Mouse (Mus musculus) gastrocnemius, postnatal 36 days (tissue): Measurements from ENCODE around the gene Tnni1. TPM values are rescaled to one million over a fixed set of nuclear protein-coding genes. Genes with fewer than 3 reads are reported as not detected.

Experiments
- DNase-seq, 2 experiments: peaks; one replicate each; pipeline ENCODE4 v3.0.0; 2022
- intact Hi-C: fragments of 180-260 bp; cut with DNase I; formaldehyde crosslinking; loops from one replicate; pipeline ENCODE4 v1.15.1; 2025
- total RNA-seq, 2 experiments: library from RNA; stranded (reverse); gene quantifications; 2 replicates each; pipeline ENCODE4 v1.2.3; 2021

Tnni1 gene
- total RNA-seq, 2 experiments from 2014 or later = 69.4 to 433 TPM

DNA sequence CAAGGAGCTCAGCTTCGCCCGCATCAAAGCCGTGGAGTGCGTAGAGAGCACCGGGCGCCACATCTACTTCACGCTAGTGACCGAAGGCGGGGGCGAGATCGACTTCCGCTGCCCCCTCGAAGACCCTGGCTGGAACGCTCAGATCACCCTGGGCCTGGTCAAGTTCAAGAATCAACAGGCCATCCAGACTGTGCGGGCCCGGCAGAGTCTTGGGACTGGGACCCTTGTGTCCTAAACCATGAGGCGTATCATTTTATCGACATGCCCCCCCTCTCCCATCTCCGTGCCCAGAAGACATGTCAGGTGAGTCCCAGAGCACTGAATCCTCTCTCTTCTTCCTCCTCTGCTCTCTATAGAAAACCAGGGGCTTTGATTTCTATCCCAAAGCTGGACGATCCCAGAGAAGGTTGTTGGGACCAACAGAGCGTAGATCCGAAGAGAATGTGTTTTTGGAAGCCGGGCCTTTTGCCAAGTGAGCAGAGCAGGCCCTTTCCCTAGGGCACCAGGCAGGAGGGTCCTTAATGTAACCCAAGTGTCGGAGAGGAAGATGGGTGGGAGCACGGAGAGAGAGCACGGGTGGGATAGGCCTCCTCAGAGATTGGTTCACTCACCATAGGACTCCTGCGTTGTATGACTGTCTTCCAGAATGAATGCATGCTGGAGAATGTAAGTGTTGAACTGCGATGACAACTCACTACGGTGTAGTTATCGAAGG, 12.5 kb upstream of the Tnni1 start:
- DNase-seq = no peak
- intact Hi-C loops = no loop called here

DNA sequence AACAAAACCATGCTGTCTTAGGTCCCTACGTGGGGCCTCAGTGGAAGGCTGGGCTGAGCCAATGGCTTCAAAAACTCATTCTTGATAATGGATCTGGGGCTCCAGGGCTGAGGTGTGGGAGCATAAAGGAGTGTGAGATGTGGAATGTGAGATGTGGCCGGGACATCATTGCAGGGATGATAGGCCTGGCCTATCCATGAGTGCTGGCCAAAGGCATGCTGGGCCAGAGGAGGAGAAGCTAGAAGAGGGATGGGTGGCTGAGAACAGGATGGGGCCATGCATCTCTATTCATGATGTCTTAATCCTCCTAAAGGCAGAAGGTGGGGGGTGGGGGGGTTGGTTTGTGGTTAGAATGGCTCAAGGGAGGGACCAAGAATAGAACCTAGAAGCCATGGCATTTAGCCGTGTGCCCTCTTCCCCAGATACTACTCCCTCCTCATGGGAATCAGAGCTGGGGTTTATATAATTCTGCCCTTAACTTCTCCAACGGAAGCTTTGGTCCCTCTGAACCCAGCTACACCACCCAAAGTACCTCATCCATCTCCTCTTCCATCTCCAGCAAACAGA, 11.8 kb upstream of the Tnni1 start:
- intact Hi-C loops = no loop called here
- no peak for DNase-seq

DNA sequence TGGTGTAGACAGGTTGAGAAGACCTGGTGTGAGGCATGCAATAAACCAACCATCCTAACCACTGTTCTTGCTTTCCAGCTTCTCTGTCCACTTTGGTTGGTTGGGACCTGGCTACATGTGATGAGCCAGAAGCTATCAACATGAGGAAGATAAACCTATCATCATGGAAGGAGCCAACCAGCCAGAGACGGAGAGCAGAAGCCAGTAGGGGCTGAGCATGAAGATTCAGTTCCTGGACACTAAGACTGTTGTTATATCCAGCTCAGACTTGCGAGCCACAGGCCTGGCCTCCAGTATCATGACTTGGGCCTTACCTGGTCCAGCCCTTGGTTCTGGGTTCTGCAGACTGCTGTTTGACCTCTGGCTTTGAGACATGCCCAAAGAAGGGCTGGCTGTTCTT, 10.8 kb upstream of the Tnni1 start:
- DNase-seq = no peak
- intact Hi-C loops = no loop called here

DNA sequence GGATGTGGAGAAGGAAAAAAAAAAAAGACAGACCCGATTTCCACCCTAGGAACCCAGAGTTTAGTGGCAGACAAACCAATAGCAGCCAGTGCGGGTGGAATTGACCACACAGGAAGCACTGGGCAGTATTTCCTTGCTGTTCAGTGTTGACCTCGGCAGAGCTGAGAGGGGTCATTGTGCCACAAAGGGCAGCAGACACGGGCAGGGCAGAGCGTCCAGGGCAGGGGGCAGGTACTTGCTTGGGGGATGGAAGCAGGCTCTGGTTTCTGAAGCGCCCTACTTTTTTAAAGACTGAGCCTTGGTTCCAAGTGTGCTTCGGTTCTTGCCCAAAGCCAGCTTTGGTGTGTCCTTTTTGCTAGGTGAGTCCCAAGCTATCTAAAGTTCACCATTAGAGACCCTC, 9.0 kb upstream of the Tnni1 start:
- no peak for DNase-seq
- intact Hi-C loops = no loop called here

DNA sequence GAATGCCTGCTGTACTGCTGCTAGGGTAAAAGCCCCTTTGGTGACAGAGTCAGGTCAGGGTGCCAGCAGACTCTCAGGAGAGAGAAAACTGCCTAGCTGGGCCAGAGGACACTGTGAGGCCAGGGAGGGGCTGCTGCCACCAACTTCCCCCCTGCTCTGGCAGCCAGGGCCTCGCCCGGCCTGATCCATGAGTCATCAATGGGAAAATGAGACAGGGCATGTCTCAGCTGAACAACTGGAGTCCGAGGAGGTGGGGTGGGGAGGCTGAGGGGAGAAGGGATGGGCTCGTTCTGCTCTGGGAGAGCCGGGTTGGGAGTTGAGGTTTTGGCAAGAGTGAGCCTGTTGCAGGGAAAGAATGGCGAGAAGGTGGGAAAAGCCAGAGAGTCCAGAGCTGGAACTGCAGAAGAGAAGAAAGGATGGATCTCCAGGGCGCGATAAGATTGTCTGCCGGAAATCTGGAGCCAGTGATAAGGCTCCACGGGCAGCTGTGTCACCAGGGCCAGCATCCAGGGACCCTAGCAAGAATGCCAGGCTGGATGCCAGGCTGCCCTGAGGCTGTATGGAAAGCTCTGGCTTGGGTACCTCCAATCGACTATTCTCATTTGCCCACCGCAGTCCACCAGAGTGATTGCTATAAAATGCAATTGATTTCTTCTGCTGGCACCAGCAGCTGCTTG, 8.2 kb upstream of the Tnni1 start:
- intact Hi-C loops = no loop called here
- peak in 1 of 2 experiments; percentile 65 for DNase-seq

DNA sequence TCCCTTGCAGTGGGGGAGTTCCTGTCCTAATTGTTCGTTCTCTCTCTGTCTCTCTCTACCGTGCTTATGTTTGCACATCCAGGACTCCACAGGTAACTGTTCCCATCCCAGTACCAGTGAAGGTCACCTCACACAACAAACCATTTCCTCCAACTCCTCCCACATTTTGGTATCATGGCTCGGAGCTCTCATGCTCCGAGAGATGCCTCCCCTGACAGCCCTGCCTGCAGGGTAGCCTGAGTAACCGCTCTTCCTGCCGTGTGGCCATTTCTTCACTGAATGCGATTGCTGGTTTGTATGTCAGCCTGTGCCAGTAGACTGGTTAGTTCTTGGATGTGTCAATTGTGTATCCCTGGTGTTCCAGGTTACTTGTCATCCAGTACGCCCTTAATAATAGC, 7.7 kb upstream of the Tnni1 start:
- DNase-seq = no peak
- intact Hi-C loops = no loop called here

DNA sequence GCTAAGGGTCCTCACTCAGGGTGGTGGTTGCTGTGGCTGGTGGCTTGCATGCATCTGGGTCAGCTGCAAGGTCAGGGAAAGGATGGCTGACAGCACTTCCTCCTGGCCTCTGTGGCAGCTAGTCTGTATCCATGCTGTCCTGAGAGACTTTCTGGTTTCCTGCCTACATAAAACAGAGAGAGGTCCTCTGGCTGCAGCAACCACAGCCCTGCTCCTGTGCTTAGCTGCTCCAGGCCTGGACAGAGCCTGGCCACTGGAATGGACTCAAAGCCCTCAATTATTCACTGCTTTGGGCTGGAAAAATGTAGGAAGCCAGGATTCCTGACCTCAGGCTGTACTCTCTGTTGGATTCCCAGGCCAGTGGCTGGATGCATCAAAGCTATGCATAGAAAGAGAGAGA, 2.6 kb upstream of the Tnni1 start:
- intact Hi-C loops = no loop called here
- no peak for DNase-seq

DNA sequence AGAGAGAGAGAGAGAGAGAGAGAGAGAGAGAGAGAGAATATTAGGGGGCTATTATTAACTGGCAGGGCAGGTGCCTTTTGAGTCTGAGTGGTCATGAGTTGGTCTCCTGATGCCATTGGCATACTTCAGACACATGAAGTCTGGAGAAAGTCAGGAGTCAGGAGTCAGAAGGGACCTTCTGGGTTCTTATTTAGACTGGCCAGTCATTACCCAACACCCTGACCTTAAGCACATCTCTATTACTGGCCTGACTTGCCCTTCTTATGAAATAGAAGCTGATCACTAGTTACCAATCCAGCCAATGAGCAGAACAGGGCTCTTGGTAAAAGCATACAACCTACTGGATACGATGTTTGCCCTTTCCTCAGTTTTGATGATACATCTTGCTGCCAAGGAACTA, 2.2 kb upstream of the Tnni1 start:
- intact Hi-C loops = no loop called here
- DNase-seq = no peak

DNA sequence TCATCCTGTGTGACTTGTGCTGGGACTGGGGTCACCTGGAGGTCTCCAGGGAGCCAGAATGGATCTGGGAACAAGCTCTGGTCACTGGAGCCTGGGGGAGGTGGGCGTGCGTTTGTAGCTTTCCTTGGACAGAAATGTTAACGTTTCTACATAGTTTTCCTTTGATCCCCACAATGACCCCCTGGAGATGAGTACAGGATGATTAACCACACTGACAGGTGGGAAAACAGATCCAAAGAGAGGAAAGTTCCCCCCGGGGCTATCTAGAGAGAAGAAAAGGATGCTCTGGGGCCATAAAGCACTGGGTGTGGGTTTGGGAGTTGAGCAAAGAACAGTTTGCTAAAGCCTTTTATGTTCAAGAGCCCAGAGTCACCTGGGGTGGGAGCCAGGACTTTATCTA, 1.4 kb downstream of the Tnni1 start:
- intact Hi-C loops = loop anchor here (1.0 to 2.0 kb wide), 2 partner anchors 27 to 62 kb away; no protein-coding TSS in a partner anchor
- DNase-seq = no peak

DNA sequence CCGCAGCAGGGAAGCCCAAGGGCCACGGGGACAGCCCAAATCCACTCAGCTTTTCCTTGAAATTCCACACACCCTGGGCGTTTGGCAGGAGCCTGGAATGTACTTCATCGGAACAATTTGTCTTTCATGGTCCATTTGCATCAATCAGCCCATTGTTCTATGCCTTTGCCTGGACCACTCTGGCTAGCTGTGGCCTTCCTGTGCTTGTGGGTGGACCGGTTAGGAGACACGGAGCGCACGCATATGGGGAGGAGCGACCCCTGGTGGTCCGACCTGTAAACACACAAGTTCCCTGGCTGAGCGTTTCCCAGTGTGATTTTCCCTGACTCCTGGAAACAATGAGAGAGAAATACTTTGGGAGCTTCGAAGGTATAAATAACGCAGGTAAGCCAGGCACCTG, 2.0 kb downstream of the Tnni1 start:
- DNase-seq = peak; percentile 71 to 75
- intact Hi-C loops = loop anchor here (1.0 to 2.0 kb wide), 2 partner anchors 28 to 62 kb away; no protein-coding TSS in a partner anchor

DNA sequence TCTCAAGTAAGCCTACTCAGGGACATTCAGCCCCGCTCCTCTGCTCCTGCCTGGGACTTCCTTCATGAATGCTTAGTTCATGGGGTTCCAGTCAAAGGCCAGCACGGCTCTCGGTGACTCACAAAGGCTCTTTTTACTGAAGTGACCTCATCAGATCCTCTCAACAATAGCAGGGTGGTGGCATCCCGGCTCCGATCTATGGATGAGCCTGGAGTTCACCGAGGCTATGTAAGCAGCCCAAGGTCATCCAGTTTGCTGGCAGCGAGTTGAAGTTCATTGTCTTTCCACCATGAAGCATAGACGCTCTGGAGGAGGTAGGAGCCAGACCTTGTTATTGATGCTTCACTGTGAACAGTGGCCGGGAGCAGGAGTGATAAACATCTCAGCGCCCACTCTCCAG, 3.6 kb downstream of the Tnni1 start:
- DNase-seq = no peak
- intact Hi-C loops = no loop called here

DNA sequence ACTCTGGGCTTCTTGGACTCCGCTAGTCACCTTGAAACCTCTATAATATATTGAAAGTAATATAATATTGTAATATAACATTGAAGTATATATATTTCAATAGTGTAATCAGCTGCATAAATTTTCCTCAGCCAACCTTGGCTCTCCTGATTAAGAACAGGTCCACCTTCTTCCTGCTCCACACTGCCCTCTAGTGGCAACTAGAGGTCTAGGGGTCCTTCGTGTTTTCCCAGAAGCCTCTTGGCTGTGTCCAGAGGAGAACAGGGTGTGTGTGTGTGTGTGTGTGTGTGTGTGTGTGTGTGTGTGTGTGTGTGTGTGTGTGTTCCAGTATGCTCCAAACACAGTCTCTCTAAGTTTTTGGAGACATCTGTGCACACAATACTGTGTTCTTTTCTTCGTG, 8.6 kb downstream of the Tnni1 start:
- intact Hi-C loops = no loop called here

DNA sequence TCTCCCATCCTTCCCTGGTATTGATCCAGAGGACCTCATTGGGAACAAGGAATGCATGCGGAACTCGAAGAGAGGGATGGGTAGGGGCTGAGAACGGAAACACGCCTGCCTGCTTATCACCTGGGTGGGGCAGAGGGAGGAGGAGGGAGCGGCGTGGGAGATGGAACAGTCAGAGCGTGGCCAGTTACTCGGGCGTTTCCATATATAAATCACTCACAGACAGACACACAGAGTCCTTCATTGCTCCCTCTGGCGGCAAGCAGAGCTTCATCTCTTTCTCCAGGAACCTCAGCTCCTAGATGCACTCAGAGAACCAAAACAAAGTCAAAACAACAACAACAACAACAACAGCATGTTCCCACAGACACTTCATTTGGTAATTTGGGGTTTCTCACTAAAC, 9.5 kb downstream of the Tnni1 start:
- intact Hi-C loops = no loop called here

More for the DNA sequence above, 8.6 kb downstream of the Tnni1 start:
- peak in 1 of 2 experiments; percentile 73 for DNase-seq

DNA sequence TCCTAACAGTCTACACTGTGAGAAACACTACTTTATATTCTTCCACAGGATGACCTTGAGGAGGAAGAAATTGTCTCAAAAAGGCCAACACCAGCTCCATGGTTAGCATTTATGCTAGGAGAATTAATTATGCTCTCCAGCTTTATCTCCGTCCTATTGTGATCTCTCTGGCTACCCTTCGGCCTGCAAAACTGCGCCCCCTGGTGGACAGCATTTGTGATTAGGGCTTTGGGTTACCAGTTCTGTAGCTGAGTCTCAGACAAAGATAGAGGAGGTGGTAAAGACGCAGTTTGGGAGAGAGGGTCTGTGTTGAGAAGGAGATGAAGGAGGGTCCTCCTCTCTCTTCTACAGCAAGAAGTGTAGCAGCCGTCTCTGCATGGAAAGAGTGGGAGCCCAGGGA, 10.6 kb downstream of the Tnni1 start:
- DNase-seq = peak in 1 of 2 experiments; percentile 65
- intact Hi-C loops = no loop called here

More for the DNA sequence above, 9.5 kb downstream of the Tnni1 start:
- DNase-seq = no peak

DNA sequence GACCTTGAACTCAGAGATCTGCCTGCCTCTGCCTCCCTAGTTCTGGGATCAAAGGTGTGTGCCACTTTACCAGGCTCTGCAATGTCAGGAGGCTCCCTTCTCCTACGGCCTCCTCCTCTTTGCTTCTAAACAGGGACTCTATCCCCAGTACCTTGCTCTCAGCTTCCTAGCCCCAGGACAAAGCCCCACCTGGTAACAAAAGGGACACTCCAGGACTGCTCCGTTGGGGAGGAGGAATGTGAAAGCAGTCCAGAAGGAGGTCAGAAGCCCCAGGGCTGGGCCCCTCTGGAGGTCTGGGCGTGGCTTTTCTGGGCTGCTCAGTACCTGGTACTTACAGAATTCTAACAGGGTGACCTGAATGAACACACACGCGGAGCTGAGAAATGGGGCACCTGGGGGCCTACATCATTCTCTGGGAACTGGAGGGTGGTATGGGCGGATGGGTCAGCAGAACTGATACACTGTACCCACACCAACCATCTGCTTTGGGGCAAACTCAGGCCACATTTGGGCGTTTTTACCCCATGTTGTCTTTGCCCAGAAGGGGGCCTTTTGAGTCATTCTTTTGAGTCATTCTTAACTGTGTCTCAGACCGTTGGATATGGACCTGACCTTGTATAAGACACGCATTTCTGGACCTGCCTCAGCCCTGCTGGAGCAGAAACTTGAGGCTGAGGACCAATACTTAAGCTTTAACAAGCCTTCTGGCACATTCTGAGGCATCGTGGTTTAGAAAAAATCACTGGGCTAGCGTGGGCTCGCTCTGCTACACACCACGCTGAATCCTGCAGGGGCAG, 13.1 kb downstream of the Tnni1 start:
- no peak for DNase-seq
- intact Hi-C loops = no loop called here

DNA sequence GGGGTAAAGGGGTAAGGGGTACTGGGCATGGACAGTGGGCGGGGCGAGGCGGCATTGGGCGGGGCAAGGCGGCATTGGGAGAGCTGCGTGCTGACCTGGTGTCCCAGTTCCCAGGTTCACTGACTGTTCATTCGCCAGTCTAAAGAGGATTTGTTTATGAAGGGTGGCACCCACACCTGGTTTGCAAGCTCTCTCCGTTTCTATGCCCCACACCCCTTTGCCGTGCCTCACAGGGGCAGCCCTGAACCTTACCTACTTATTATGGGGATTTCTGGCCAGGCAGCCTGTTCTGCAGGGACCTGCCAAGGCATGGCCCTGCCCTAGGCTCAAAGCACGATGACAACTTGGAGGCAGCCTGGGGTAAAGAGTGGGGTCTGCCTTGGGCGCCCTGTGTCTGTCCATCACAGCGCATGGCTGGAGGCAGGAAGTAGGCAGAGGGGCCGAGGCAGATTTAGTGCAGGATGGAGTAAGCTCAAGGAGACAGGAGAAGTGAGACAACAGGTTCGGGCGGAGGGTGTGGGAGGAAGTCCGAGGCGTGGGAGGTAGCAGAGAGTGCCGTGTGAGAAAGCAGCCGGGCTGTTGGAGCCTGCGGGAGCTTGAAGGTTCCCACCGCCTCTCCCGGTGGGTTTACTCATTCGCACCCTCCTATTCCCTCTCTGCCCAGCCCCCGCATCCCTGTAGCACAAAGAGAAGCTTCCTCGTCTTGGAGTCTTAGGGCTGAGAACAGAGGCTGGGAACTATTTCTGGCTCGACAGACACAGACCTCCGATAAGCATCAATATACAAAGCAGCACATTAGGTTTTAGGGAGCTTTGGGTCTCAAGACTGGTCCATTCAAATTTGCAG, 14.4 kb downstream of the Tnni1 start:
- no peak for DNase-seq
- intact Hi-C loops = no loop called here

DNA sequence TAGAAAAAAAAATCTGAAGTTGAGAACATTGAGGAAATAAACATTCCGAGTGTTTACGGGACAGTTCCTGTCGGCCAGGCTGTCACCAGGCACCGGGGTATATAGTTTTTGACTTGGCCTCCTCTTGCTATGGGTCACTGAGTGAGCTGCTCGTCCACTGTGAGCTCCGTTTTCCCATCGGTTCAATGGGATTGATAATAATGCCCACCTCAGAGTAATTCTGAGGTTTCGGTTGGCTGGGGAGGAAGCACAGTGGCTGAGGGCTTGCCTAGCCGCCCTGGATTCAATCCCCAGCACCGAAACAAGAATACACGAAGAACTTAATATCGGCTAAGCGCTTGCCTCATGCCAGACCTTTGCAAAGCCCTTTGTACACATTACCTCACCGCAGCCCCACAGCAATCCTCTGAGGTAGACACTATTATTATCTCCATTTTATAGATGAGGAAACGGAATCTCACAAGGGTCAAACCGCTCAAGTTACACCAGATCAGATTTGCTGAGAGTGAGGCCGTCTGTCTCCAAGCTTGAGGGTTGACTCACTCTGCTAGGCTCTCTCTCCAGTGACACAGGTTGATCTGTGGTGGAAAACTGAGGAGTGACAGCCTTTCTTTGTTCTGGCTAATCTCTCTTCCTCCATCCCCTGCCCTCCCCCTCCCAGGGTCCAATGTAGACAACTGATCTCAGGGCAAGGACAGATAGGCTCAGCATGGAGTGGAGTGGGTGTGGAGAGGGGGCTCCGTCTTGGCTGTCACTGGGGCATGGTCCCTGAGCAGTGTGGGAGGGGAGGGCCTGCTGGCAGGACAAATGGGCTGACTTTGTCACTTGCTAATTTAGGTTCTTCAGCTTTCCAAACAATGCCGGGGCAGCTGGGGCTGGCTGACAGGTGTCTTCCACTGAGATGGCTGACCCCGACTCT, 15.2 kb downstream of the Tnni1 start:
- intact Hi-C loops = no loop called here
- no peak for DNase-seq

DNA sequence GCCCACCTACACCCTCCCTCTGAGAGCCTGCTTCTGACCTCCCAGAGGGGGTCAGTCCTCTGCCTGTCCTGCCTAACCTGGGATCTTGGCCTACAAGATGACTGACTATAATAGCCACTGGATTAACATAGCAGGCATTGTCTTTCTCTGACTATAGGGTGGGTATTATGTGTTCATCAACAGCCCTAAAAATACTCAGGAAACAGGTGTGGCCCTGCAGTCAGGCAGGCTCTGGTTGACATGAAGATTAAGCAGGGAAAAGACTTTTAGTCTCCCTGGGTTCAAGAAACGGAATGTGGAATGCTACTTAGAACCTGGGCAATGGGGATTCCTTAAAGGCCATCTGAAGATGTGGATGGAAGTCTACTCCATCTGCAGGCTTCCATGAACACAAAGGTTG, 19.3 kb downstream of the Tnni1 start:
- DNase-seq = no peak

DNA sequence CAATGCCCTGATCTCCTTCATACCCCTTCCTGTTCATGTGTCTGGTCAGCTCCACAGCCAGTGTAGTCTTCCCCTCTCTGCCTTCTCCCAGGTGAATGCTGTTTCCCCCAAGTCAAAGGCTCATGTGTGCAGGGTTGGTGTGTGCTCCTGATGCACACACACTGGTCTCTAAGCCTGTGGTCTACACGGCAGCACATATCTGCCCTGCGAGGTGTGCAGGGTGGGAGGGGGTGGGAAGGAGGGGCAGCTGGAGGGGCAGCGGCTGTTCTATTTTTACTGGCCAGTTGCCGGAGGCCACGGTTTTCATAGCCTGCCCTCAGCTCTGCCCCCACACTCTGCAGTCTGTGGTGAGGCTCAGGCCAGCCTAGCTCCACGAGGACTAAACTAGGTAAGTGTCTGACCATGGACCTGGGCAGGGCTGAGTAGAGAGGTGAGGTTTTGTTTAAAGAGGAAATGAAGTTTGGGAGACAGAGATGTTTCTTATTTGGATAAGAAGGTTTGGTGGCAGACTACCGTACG, 19.9 kb downstream of the Tnni1 start:
- DNase-seq = no peak
- intact Hi-C loops = no loop called here

More for the DNA sequence above, 19.3 kb downstream of the Tnni1 start:
- intact Hi-C loops = no loop called here
